Mouse (Mus musculus): ENCODE data around the gene Pitpnm1. TPM values are rescaled to one million over a fixed set of nuclear protein-coding genes. Genes with fewer than 3 reads are reported as not detected.
"Not testable (repeated sequence)": the region's sequence is repeated elsewhere in the genome, so short reads cannot be mapped to it uniquely, and the experiment has no call there.

Gene Pitpnm1
- polyA plus RNA-seq, 1 experiment from 2014 or later, result 113 TPM

DNA sequence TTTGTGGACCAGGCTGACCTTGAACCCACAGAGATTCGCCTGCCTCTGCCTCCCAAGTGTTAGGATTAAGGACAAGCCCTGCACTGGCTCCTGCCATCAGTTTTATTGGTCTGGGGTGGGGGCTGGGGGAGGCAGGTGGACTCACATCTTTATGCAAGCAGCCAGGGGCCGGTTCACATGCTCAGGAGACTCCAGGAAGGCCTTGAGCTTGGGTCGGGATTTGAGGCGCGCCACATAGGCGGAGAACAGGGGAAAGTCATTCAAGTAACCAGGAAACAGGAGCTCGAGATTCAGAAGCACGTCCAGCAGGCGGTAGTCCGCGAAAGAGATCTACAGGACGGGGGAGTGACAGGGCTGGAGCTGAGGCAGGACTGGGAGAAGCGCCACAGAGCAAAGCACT is 42.4 kb upstream of the Pitpnm1 start:
- WGBS, result 81% methylated on average over 13 of the region's 13 CpGs
- ATAC-seq, result no peak

DNA sequence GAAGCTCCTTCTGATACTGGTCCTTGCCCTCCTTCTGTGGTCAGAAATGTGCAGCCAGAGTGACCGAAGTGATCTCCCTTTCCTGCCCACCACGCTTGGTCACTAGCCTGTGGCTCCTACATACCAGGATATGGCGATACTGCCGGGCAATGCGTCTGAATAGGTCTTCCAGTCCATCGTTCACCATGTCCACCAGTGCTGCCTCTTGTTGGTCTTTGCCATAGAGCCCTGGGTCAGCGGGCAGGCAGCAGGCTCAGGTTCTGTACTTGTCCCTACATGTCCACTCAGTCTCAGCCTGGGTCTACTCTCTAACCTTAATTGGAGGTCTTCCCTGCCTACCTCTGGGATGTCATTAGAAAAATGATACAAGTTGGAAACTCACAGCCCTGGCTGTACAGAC is 41.8 kb upstream of the Pitpnm1 start:
- Histone ChIP-seq H3K27me3 (ENCODE audit: control insufficient read depth, insufficient read depth, low read depth, low read length) (no peaks in the 10 kb centered on the region), H3K36me3 (ENCODE audit: control insufficient read depth, insufficient read depth, low read length) (no peaks in the 10 kb centered on the region), H3K9ac (ENCODE audit: low read depth, low read length) (no peak overlapping the region), H3K9me3 (replicated peaks; ENCODE audit: control insufficient read depth, low read length, poor library complexity, severe bottlenecking) (no peaks in the 10 kb centered on the region), H3K4me1 (ENCODE audit: control insufficient read depth, insufficient read depth, low read length) (no peaks in the 10 kb centered on the region), H3K27ac (ENCODE audit: low read length) (no peak overlapping the region), H3K4me3 (ENCODE audit: low read depth, low read length) (no peak overlapping the region), H3K4me2 (ENCODE audit: low read length) (no peak overlapping the region)
- WGBS, result 90% methylated on average over 7 of the region's 7 CpGs
- no peak for ATAC-seq

More for the DNA sequence above, 42.4 kb upstream of the Pitpnm1 start:
- Histone ChIP-seq H3K9me3 (replicated peaks; ENCODE audit: control insufficient read depth, low read length, poor library complexity, severe bottlenecking) (no peaks in the 10 kb centered on the region), H3K36me3 (ENCODE audit: control insufficient read depth, insufficient read depth, low read length) (no peaks in the 10 kb centered on the region), H3K9ac (ENCODE audit: low read depth, low read length) (no peak overlapping the region), H3K4me3 (ENCODE audit: low read depth, low read length) (no peak overlapping the region), H3K4me1 (ENCODE audit: control insufficient read depth, insufficient read depth, low read length) (no peaks in the 10 kb centered on the region), H3K4me2 (ENCODE audit: low read length) (no peak overlapping the region), H3K27me3 (ENCODE audit: control insufficient read depth, insufficient read depth, low read depth, low read length) (no peaks in the 10 kb centered on the region), H3K27ac (ENCODE audit: low read length) (no peak overlapping the region)

DNA sequence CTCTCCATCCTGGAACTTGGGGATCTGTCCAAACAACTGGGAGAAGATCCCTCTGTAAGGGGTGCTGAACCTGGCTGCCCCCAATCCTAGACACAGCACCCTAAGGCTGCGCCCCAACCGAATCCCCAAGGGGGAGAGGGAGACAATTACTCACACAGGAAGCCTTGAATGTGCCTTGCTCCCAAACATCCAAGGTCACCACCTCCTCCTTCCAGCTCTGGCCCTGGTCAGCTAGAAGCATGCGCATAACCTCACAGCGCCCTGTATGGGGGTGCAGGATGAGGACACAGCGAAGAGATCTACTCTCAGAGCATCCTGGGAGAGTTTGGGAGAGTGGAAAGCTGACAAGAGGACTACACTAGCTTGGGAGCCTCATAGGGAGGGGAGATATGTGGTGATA is 41.2 kb upstream of the Pitpnm1 start:
- no peak for ATAC-seq
- no peaks in the 10 kb centered on the region for H3K9me3 ChIP-seq (replicated peaks; ENCODE audit: control insufficient read depth, low read length, poor library complexity, severe bottlenecking)

DNA sequence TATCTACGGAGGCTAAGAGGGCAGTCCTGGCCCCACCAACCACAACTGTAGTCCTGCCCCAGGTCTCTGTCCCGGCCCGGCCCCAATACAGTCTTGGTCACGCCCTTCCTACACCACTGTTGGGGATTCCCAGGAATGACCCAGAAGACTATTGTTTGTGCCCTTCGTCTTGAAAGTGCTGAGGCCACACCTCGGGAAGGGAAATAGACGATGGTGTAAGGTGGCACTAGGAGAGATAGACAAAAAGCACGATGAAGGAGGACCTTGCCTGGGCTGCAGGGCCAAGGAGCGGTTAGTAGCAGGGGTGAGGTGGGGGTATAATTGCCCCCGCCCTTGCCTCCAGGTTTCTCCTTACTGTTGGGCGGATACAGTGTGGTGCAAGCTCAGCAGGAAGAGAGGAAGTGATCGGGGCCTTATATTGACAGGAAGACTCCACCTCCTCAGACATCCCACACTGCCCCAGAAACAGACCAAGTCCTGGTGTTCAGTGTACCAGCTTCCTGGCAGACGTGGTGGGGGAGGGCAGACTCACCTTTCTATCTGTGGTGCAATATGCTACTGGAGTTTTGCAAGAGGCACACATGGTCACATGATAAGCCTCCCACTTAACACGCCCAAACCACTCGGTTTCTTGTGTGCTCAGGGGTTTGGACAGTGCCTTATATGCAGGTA is 40.6 kb upstream of the Pitpnm1 start, which contains the start of gene Gstp3:
Gene Gstp3, minus strand, starts transcription at position 501 of the 672 bp plus-strand sequence.
- no peak within 1 kb of the TSS for H3K27ac ChIP-seq (ENCODE audit: low read length)
- H3K27me3 ChIP-seq (ENCODE audit: control insufficient read depth, insufficient read depth, low read depth, low read length), result no peaks in the 10 kb centered on the region
- H3K4me3 ChIP-seq (ENCODE audit: low read depth, low read length), result no peak within 1 kb of the TSS
- H3K4me1 ChIP-seq (ENCODE audit: control insufficient read depth, insufficient read depth, low read length), result no peaks in the 10 kb centered on the region
- H3K9ac ChIP-seq (ENCODE audit: low read depth, low read length), result no peak within 1 kb of the TSS
- ATAC-seq, result no peak
- no peak within 1 kb of the TSS for H3K4me2 ChIP-seq (ENCODE audit: low read length)
- 87% methylated on average over 15 of the region's 15 CpGs for WGBS
- no peaks in the 10 kb centered on the region for H3K9me3 ChIP-seq (replicated peaks; ENCODE audit: control insufficient read depth, low read length, poor library complexity, severe bottlenecking)
- no peaks in the 10 kb centered on the region for H3K36me3 ChIP-seq (ENCODE audit: control insufficient read depth, insufficient read depth, low read length)

More for the DNA sequence above, 41.2 kb upstream of the Pitpnm1 start:
- Histone ChIP-seq H3K9ac (ENCODE audit: low read depth, low read length) (no peak overlapping the region), H3K36me3 (ENCODE audit: control insufficient read depth, insufficient read depth, low read length) (no peaks in the 10 kb centered on the region), H3K4me2 (ENCODE audit: low read length) (no peak overlapping the region), H3K27ac (ENCODE audit: low read length) (no peak overlapping the region), H3K4me3 (ENCODE audit: low read depth, low read length) (no peak overlapping the region), H3K27me3 (ENCODE audit: control insufficient read depth, insufficient read depth, low read depth, low read length) (no peaks in the 10 kb centered on the region), H3K4me1 (ENCODE audit: control insufficient read depth, insufficient read depth, low read length) (no peaks in the 10 kb centered on the region)
- WGBS, result 86% methylated on average over 5 of the region's 5 CpGs

DNA sequence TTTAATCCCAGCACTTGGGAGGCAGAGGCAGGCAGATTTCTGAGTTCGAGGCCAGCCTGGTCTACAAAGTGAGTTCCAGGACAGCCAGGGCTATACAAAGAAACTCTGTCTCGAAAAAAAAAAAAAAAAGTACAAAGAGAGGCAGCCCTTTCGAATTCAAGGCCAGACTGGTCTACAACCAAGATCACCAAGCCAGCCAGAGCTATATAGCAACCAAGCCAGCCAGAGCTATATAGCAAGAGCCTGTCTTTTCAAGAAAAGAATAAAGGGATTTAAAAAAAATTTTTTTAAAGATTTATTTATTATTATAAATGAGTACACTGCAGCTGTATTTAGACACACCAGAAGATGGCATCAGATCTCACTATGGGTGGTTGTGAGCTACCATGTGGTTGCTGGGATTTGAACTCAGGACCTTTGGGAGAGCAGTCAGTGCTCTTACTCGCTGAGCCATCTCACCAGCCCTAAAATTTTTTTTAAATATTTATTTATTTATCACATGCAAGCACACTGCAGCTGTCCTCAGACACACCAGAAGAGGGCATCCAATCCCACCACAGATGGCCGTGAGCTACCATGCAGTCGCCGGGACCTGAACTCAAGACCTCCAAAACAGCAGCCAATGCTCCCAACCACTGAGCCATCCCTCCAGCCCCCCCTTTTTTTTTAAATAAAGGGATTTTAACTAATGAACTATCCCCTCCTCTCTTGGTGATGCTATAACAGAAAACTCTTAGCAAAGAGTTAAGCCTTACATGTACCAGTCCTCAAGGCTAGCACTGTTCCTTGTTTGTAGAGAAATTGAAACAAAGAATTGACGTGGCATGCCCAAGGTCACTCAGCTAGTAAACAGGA is 39.5 kb upstream of the Pitpnm1 start:
- H3K4me3 ChIP-seq (ENCODE audit: low read depth, low read length); H3K9me3 ChIP-seq (replicated peaks; ENCODE audit: control insufficient read depth, low read length, poor library complexity, severe bottlenecking); H3K4me2 ChIP-seq (ENCODE audit: low read length); H3K9ac ChIP-seq (ENCODE audit: low read depth, low read length); H3K36me3 ChIP-seq (ENCODE audit: control insufficient read depth, insufficient read depth, low read length); ATAC-seq; H3K27me3 ChIP-seq (ENCODE audit: control insufficient read depth, insufficient read depth, low read depth, low read length); H3K4me1 ChIP-seq (ENCODE audit: control insufficient read depth, insufficient read depth, low read length); H3K27ac ChIP-seq (ENCODE audit: low read length): not testable (repeated sequence)
- WGBS, result 87% methylated on average over 8 of the region's 8 CpGs

DNA sequence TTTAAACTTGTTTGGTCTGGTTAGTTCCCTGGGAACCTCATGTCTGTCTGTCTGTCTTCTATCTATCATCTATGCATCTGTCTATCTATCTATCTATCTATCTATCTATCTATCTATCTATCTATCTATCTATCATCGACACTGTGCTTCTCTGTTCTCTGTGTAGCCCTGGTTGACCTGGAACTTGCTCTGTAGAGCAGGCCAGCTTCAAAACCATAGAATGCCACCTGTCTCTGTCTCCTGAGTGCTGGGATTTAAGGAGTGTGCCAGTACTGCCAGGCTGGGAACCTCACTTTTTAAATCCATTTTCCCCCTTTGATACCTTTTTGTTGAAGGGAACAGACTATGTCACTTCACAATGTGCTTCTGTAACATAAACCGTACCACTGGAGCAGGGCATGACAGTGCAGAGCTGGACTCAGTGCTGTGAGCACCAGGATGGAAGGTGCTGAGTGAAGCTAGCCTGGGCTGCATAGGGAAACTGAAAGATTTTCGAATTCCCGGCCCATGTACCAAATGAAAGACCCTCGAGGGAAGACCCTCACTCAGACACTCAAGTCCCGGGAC is 38.8 kb upstream of the Pitpnm1 start:
- no peaks in the 10 kb centered on the region for H3K4me1 ChIP-seq (ENCODE audit: control insufficient read depth, insufficient read depth, low read length)
- H3K27me3 ChIP-seq (ENCODE audit: control insufficient read depth, insufficient read depth, low read depth, low read length), result no peaks in the 10 kb centered on the region
- no peak overlapping the region for H3K27ac ChIP-seq (ENCODE audit: low read length)
- 89% methylated on average over 6 of the region's 6 CpGs for WGBS
- no peak overlapping the region for H3K9ac ChIP-seq (ENCODE audit: low read depth, low read length)
- no peak overlapping the region for H3K4me3 ChIP-seq (ENCODE audit: low read depth, low read length)
- no peaks in the 10 kb centered on the region for H3K9me3 ChIP-seq (replicated peaks; ENCODE audit: control insufficient read depth, low read length, poor library complexity, severe bottlenecking)
- no peak overlapping the region for H3K4me2 ChIP-seq (ENCODE audit: low read length)
- ATAC-seq, result no peak
- no peaks in the 10 kb centered on the region for H3K36me3 ChIP-seq (ENCODE audit: control insufficient read depth, insufficient read depth, low read length)

DNA sequence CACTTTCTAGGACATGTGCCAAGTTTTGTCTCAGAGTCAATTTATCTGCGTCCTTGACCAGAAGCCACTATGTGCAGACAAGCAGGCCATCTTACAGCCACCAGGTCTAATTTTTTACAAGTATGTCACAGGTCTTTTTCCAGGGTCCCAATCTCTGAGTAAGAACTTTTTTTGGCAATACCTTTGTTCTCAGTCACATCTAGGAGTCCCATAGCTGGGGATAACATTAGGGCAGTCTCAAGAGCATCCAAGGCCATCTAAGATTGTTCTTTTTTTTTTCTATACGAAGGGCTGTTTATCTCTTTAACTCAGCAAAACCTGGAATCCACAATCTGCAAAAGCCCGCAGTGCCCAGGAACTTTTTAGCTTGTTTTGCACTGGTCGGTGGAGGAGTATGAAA is 36.4 kb upstream of the Pitpnm1 start:
- H3K36me3 ChIP-seq (ENCODE audit: control insufficient read depth, insufficient read depth, low read length); H3K9ac ChIP-seq (ENCODE audit: low read depth, low read length); ATAC-seq; H3K27ac ChIP-seq (ENCODE audit: low read length); H3K4me3 ChIP-seq (ENCODE audit: low read depth, low read length); H3K4me2 ChIP-seq (ENCODE audit: low read length); H3K9me3 ChIP-seq (replicated peaks; ENCODE audit: control insufficient read depth, low read length, poor library complexity, severe bottlenecking); H3K27me3 ChIP-seq (ENCODE audit: control insufficient read depth, insufficient read depth, low read depth, low read length); H3K4me1 ChIP-seq (ENCODE audit: control insufficient read depth, insufficient read depth, low read length): not testable (repeated sequence)
- 84% methylated on average over 2 of the region's 4 CpGs for WGBS

DNA sequence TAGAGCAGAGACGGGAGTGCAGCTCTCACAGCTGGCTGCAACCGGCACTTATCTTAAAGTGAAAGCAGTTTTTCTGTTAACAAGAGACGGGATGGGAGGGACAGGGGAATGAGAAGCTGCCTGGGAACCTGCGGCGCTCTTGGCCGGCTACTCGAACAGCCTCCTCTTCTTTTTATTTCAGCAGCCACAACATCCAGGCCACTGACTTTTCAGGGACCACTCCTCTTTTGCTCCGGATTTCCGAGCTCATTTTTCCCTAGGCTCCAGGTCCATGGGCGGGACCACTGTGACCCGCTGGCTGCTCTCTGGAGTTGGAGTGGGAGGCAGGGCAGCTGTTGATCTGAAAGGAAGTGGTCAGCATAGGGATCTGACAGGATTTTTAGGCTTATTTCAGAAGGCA is 35.3 kb upstream of the Pitpnm1 start:
- H3K27me3 ChIP-seq (ENCODE audit: control insufficient read depth, insufficient read depth, low read depth, low read length); H3K4me1 ChIP-seq (ENCODE audit: control insufficient read depth, insufficient read depth, low read length); H3K4me3 ChIP-seq (ENCODE audit: low read depth, low read length); H3K9me3 ChIP-seq (replicated peaks; ENCODE audit: control insufficient read depth, low read length, poor library complexity, severe bottlenecking); H3K4me2 ChIP-seq (ENCODE audit: low read length); H3K36me3 ChIP-seq (ENCODE audit: control insufficient read depth, insufficient read depth, low read length); H3K9ac ChIP-seq (ENCODE audit: low read depth, low read length); ATAC-seq; H3K27ac ChIP-seq (ENCODE audit: low read length): not testable (repeated sequence)
- no CpG with 5 or more reads among the region's 11 CpGs for WGBS

DNA sequence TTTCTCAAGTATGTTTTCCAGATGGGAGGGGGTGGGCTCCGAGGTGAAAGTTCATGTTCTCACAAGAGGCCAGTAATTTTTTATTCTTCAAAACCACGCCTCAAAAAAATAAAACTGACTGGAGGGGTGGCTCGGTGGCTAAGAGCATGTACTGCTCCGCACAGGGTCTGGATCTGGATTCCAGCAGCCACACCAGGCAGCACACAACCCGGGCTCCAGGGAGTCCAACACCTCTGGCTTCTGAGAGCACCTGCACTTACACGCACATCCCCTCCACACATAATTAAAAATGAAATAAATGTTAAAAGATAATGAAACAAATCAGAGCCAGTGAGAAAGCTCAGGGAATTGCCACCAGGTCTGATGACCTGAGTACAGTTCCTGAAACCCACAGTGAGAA is 33.5 kb upstream of the Pitpnm1 start:
- H3K27me3 ChIP-seq (ENCODE audit: control insufficient read depth, insufficient read depth, low read depth, low read length), result no peaks in the 10 kb centered on the region
- no peak for ATAC-seq
- H3K4me3 ChIP-seq (ENCODE audit: low read depth, low read length), result no peak overlapping the region
- H3K27ac ChIP-seq (ENCODE audit: low read length), result no peak overlapping the region
- H3K9me3 ChIP-seq (replicated peaks; ENCODE audit: control insufficient read depth, low read length, poor library complexity, severe bottlenecking), result no peaks in the 10 kb centered on the region
- H3K4me1 ChIP-seq (ENCODE audit: control insufficient read depth, insufficient read depth, low read length), result no peaks in the 10 kb centered on the region
- H3K9ac ChIP-seq (ENCODE audit: low read depth, low read length), result no peak overlapping the region
- WGBS, result 80% methylated on average over 6 of the region's 6 CpGs
- H3K36me3 ChIP-seq (ENCODE audit: control insufficient read depth, insufficient read depth, low read length), result no peaks in the 10 kb centered on the region
- no peak overlapping the region for H3K4me2 ChIP-seq (ENCODE audit: low read length)

All from midbrain, embryonic 16.5 days (tissue).